Mouse (Mus musculus): ENCODE measurements around the gene Ccr4.

GRCm38 (mm10) chr9:114506564-114506963 is 1.8 kb upstream of the Ccr4 start:
- TF ChIP-seq POLR2A (IDR thresholded peaks at IDR 0.05; ENCODE audit: extremely low read depth, insufficient read depth, low read length) (no peak), CTCF (IDR thresholded peaks at IDR 0.05; ENCODE audit: extremely low read depth, insufficient read depth, low read length) (no peak)

Data from cortical plate, adult 2 months (tissue).